Mouse (Mus musculus): ENCODE results near the gene Thrsp. TPM values are rescaled to one million over a fixed set of nuclear protein-coding genes. Genes with fewer than 3 reads are reported as not detected.
"Not testable (repeated sequence)": the region's sequence is repeated elsewhere in the genome, so short reads cannot be mapped to it uniquely, and the experiment has no call there.

Thrsp gene
- 0.72 and 1.0 TPM in 2 replicates for polyA plus RNA-seq (2015; fragmentation: Nextera tagmentation; extraction: Ambion mirVana)

DNA sequence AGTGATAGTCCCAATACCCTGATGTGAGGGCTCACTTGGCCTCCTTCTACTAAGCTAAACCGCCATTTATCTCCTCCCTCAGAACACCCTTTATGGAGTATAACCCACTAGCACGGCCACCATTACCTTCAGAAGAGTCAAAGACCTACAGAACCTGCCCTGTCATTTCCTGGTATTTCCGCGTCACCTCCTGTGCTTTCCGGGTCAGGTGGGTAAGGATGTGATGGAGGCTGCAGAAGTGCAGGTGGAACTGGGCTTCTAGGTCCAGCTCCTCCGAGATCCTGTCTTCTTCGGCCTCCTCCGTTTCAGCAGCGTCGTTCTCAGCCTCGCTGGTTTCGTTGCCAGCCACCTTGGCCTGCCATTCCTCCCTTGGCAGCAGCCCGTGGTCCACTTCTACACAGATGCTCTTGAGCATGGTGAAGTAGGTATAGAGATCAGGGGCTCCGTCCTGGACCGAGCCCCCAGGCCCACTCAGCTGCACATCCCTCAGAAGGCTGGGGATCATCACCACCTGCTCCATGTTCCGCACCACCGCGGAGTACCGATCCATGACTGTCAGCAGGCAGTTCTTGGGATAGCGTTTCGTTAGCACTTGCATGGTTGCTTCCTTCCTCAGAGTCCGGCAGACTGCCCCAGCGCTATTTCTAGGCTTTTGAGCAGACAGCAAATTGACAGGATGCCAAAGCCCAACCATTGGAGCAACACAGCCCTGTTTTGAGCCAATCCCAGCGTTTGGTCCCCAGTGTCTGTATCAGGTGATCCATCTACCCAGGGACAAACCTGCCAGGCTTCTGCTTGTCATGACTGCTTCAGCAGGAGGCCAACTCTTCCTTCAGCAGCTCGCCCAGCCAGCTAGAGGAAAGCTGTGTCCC, at the start of gene Thrsp:
Gene Thrsp (minus strand): TSS at position 825 of the 872 bp plus-strand sequence.
- Histone ChIP-seq H3K4me3 (replicated peaks) (no peak within 1 kb of the TSS), H3K9ac (no peak within 1 kb of the TSS), H3K27ac (no peak within 1 kb of the TSS), H3K9me3 (replicated peaks) (no peaks in the 10 kb centered on the region), H3K36me3 (0 out of 2 replicates have a peak, but pooled peaks cover 6% of the 10 kb centered on the region), H3K4me1 (no peaks in the 10 kb centered on the region; the same call in 1 of the 2 replicates), H3K4me2 (no peak within 1 kb of the TSS), H3K27me3 (no peaks in the 10 kb centered on the region)
- ATAC-seq (replicated peaks; ENCODE audit: low FRiP score): no peak
- WGBS: 68% methylated on average over 25 of the region's 25 CpGs

DNA sequence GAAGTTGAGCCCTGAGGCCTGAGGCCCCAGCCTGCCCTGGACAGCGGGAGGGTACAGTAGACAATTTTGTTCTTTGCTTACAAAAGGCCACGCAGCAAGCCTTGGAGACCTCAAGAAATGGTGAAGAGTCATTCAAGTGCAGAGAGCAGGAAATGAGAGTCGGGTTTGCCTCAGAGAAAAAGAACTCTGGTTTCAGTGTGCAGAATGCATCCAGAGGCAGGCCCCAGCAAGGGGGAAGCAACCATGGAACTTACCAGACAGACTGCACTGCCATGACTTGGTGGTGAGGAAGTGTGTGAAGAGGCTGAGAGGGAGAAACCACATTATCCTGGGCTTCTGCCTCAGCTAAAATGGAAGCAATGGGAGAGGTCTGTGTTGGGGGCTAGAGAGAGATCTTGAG, 38.0 kb upstream of the Thrsp start:
- Histone ChIP-seq H3K27ac (no peak overlapping the region), H3K9me3 (replicated peaks) (no peaks in the 10 kb centered on the region), H3K36me3 (no peaks in the 10 kb centered on the region), H3K27me3 (no peaks in the 10 kb centered on the region), H3K9ac (no peak overlapping the region), H3K4me3 (replicated peaks) (no peak overlapping the region), H3K4me2 (no peak overlapping the region), H3K4me1 (peaks cover 17% of the 10 kb centered on the region)
- ATAC-seq (replicated peaks; ENCODE audit: low FRiP score): no peak
- 59% methylated on average over 3 of the region's 3 CpGs for WGBS

DNA sequence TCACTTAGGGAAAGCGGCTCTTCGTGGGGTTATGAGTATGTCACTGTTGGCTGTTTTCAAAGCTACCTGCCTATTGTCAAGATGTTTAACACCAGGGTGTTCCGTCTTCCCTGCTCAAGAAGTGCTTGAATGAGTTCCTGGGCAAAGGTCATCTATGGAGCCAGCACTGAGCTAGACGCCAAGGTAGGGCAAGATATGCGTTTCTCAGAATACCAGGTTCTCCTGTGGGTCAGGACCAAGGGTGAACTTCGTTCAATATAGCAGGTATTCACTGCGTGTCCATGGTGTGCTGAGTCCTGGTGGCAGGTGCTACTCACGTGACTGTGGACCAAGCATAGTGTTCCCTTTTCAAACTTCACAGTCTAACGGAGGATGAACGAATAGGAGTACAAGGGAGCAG, 37.3 kb upstream of the Thrsp start:
- peaks cover 17% of the 10 kb centered on the region for H3K4me1 ChIP-seq
- no peak overlapping the region for H3K4me3 ChIP-seq (replicated peaks)
- no peak overlapping the region for H3K4me2 ChIP-seq
- ATAC-seq (replicated peaks; ENCODE audit: low FRiP score): no peak
- H3K9me3 ChIP-seq (replicated peaks): no peaks in the 10 kb centered on the region
- 93% methylated on average over 10 of the region's 10 CpGs for WGBS
- H3K9ac ChIP-seq: no peak overlapping the region
- H3K27me3 ChIP-seq: no peaks in the 10 kb centered on the region
- no peak overlapping the region for H3K27ac ChIP-seq
- H3K36me3 ChIP-seq: no peaks in the 10 kb centered on the region

DNA sequence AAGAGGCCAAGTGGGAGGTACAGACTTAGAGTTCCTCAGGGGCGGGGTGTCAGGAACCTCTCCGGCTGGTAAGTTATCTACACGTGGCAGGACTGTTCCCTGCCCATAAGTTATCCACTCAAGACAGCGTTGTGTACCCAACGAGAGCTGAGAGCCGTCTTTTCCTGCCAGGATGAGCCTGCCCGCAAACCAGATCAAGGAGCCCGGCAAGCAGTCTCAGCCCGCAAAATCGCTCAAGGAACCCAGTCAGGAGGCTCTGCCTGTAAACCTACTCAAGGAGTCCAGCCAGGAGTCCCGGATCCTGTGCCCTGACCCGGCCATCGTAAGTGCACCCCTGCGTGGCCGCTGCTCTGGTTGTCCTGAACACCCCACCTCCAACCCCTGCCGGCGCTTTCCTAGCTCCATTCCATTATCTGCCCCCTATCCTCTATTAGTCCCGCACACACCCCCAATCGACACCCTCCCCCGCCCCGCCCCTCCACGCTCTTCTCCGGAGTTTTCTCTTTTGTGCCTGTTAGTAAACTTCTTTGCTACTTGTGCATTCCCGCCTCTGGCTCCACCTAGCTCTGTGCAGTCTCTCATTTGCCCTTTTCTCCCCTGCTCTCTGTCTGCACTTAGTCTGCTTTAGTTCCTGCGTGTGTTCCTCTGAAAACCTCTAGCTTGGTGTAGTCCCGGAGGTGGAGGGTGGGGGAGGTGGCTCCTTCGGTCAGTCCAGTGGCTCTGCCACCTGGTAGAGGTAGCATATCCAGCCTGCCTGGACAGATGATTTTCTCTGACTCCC, 35.8 kb upstream of the Thrsp start:
- Histone ChIP-seq H3K4me2 (peak overlapping the region; percentile 86), H3K27me3 (no peaks in the 10 kb centered on the region), H3K27ac (0 out of 2 replicates have a peak overlapping the region, but pooled peaks have one; percentile 34), H3K9me3 (replicated peaks) (no peaks in the 10 kb centered on the region), H3K36me3 (no peaks in the 10 kb centered on the region), H3K9ac (peak overlapping the region; percentile 40), H3K4me1 (peaks cover 17% of the 10 kb centered on the region), H3K4me3 (replicated peaks) (peak overlapping the region; percentile 49)
- 4% methylated on average over 27 of the region's 27 CpGs for WGBS
- ATAC-seq (replicated peaks; ENCODE audit: low FRiP score): peak; percentile 92

DNA sequence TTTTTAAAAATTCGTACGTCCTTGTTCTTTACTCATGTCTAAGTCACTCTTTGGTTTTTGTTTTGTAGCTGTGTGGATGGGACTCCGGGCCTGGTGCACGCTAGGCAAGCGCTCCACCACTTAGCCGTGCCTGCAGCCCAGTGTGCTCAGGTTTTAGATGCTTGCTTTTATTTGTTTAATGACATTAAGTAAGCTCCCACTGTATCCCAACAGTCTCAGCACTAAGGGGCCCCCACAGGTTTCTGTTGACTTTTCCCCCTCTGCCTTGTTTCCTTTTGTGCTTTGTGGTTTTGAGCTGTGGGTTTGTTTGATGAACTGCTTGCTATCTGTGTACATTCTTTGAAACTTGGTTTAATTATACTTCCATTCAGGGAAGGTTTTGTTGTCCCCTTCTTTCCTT, 34.7 kb upstream of the Thrsp start:
- Histone ChIP-seq H3K4me1 (peaks cover 20% of the 10 kb centered on the region), H3K27me3 (no peaks in the 10 kb centered on the region)
- no peak for ATAC-seq (replicated peaks; ENCODE audit: low FRiP score)

DNA sequence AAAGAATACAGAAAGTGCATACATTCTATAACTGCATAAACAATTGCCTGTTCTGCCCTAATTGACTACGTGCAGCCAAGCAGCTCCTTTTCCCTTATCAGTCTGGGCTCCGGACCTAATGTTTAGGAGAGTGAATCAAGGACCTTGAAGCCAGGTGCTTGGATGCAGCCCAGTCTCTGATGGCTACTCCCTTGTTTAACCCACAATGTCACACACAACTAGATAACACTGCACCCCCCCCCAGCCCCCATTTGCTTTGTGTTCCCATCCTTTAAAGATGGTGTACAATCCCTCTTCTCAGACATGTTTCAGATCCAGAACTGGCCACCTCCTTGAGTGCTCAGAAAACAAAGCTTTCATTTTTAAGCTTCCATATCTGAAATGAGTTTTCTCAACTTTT, 33.5 kb upstream of the Thrsp start, which contains the start of gene Kctd14:
Gene Kctd14 (plus strand): TSS at position 301 of the 400 bp plus-strand sequence.
- H3K27ac ChIP-seq; ATAC-seq (replicated peaks; ENCODE audit: low FRiP score); H3K4me3 ChIP-seq (replicated peaks); H3K9ac ChIP-seq; H3K9me3 ChIP-seq (replicated peaks); H3K4me2 ChIP-seq; H3K36me3 ChIP-seq; H3K27me3 ChIP-seq: not testable (repeated sequence)
- H3K4me1 ChIP-seq: peaks cover 29% of the 10 kb centered on the region
- WGBS: 80% methylated on average over 2 of the region's 2 CpGs

More for the DNA sequence above, 34.7 kb upstream of the Thrsp start:
- H3K36me3 ChIP-seq: no peaks in the 10 kb centered on the region
- H3K4me3 ChIP-seq (replicated peaks): no peak overlapping the region
- WGBS: 77% methylated on average over 6 of the region's 6 CpGs
- H3K9me3 ChIP-seq (replicated peaks): no peaks in the 10 kb centered on the region
- no peak overlapping the region for H3K9ac ChIP-seq
- no peak overlapping the region for H3K4me2 ChIP-seq
- no peak overlapping the region for H3K27ac ChIP-seq

DNA sequence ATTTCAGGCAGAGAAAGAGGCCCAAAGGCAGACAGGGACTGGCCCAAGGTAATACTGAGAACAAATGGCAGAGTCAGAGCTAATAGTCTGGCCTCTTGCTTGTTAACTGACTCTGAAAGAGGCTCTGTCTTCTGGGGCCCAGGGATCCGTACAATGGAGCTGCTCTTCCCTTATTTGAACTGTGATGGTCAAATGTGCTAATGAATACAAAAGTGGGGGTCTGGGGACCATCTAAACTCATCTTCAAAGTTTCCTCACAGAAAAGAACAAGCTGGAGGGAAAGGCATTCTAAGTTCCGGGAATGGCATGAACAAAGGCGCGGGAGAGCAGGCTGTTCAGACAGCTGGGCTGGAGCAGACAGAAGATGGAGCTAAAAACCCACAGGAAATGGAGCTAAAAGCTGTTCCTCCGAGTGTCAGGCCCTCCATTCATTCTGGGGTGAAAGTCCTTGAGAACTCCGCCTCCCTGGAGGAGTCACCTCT, 29.6 kb upstream of the Thrsp start:
- 56% methylated on average over 6 of the region's 6 CpGs for WGBS
- Histone ChIP-seq H3K36me3 (no peaks in the 10 kb centered on the region), H3K9ac (0 out of 2 replicates have a peak overlapping the region, but pooled peaks have one; percentile 14), H3K9me3 (replicated peaks) (no peaks in the 10 kb centered on the region), H3K4me2 (no peak overlapping the region), H3K27ac (peak overlapping the region; percentile 48; the same call in 1 of the 2 replicates), H3K4me1 (peaks cover 13% of the 10 kb centered on the region), H3K4me3 (replicated peaks) (no peak overlapping the region), H3K27me3 (no peaks in the 10 kb centered on the region)
- no peak for ATAC-seq (replicated peaks; ENCODE audit: low FRiP score)

DNA sequence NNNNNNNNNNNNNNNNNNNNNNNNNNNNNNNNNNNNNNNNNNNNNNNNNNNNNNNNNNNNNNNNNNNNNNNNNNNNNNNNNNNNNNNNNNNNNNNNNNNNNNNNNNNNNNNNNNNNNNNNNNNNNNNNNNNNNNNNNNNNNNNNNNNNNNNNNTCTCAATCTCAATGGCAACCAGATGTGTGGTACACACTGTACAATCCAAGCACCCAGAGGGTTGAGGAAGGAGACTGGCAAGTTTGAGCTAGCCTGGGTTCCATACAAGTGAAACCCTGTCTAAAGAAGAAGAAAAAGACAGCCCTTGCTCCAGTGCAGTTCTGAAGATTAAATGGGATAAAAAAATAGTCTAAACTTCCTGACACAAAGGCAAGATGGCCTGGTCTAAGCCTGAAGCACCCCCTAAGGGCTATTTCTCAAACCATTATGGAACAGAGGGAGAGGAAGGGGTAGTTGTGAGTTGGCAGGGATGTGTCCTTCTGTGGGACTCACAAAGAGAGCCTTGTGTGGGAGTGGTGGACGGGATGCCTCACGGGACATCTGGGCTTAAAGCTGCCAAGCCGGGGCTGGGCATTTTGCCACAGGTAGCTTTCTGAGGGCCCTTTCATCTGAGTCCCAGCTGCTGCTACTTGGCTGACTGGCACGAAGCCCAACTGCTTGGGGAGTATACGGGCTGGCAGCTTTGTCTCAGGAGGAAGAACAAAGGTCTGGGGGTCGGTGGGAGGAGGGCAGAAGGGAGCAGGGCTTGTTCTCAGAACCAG, 28.8 kb upstream of the Thrsp start:
- WGBS: 37% methylated on average over 6 of the region's 6 CpGs
- peak overlapping the region; percentile 48; the same call in 1 of the 2 replicates for H3K27ac ChIP-seq
- H3K4me2 ChIP-seq: no peak overlapping the region
- no peaks in the 10 kb centered on the region for H3K36me3 ChIP-seq
- 0 out of 2 replicates have a peak overlapping the region, but pooled peaks have one; percentile 14 for H3K9ac ChIP-seq
- H3K4me1 ChIP-seq: peaks cover 12% of the 10 kb centered on the region
- no peak overlapping the region for H3K4me3 ChIP-seq (replicated peaks)
- no peaks in the 10 kb centered on the region for H3K9me3 ChIP-seq (replicated peaks)
- H3K27me3 ChIP-seq: no peaks in the 10 kb centered on the region
- ATAC-seq (replicated peaks; ENCODE audit: low FRiP score): peak; percentile 49; the same call in 1 of the 2 replicates

DNA sequence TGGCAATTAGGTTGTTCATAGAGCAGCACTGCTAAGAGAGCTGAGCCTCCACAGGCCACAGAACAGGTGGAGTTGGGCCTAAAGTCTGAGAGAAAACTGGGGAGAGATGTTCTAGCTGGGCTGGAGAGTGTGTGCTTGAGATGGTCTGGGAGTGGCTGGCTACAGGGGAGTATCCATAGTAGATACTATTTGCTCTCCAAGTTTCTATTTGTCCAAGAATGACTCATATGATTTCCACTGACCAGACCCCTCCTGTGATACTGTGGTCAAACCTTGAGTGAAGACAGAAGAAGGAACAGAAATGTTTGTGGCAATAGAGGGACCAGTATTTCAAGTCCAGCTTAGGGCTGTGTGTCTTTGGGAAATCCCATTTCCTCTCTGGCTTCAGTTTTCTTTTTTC, 21.5 kb upstream of the Thrsp start:
- Histone ChIP-seq H3K9ac (no peak overlapping the region), H3K9me3 (replicated peaks) (no peaks in the 10 kb centered on the region), H3K4me1 (no peaks in the 10 kb centered on the region), H3K36me3 (no peaks in the 10 kb centered on the region), H3K4me3 (replicated peaks) (no peak overlapping the region), H3K27me3 (no peaks in the 10 kb centered on the region), H3K27ac (no peak overlapping the region), H3K4me2 (no peak overlapping the region)
- ATAC-seq (replicated peaks; ENCODE audit: low FRiP score): no peak

DNA sequence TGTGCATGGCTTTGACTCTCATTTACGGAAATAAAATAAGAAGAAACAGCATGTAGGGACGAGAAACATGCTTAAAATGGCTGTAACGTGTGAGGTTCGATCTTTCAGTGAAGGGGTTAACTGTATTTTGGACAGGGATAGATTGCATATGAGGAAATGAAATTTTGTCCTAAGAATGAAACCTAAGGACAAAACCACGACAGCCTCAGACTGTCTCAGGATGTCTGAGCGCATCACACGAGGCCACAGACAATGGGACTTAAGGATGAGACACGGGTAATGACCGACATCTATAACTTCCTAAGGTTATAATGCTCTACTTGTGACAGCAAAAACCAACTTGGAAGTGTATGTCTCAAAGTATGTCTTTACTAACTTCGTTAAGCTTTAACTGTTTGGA, 17.0 kb upstream of the Thrsp start:
- Histone ChIP-seq H3K4me3 (replicated peaks) (no peak overlapping the region), H3K36me3 (no peaks in the 10 kb centered on the region), H3K4me1 (peaks cover 9% of the 10 kb centered on the region; the same call in 1 of the 2 replicates), H3K4me2 (no peak overlapping the region), H3K9me3 (replicated peaks) (no peaks in the 10 kb centered on the region), H3K9ac (no peak overlapping the region), H3K27ac (no peak overlapping the region), H3K27me3 (no peaks in the 10 kb centered on the region)
- WGBS: 79% methylated on average over 10 of the region's 10 CpGs
- ATAC-seq (replicated peaks; ENCODE audit: low FRiP score): no peak

DNA sequence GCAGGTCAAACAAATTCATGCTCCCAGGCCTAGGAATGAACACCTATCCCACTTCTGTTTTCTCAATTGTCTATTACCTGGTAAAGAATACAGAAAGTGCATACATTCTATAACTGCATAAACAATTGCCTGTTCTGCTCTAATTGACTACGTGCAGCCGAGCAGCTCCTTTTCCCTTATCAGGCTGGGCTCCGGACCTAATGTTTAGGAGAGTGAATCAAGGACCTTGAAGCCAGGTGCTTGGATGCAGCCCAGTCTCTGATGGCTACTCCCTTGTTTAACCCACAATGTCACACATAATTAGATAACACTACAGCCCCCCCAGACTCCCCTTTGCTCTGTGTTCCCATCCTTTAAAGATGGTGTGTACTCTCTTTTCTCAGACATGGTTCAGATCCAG, 16.0 kb upstream of the Thrsp start:
- not testable (repeated sequence) for H3K9me3 ChIP-seq (replicated peaks); H3K4me3 ChIP-seq (replicated peaks); H3K4me1 ChIP-seq; H3K9ac ChIP-seq; H3K4me2 ChIP-seq; H3K27me3 ChIP-seq; ATAC-seq (replicated peaks; ENCODE audit: low FRiP score); H3K36me3 ChIP-seq; H3K27ac ChIP-seq
- WGBS: 59% methylated on average over 3 of the region's 3 CpGs
